Mouse (Mus musculus): ENCODE measurements around the gene Fgfr2.

GRCm38 (mm10) chr7:130167261-130167660, 2955.9 kb downstream of the Fgfr2 start:
- TF ChIP-seq CTCF (IDR thresholded peaks at IDR 0.05; ENCODE audit: borderline replicate concordance, extremely low read depth, insufficient read depth, insufficient read length) (no peak), POLR2A (IDR thresholded peaks at IDR 0.05; ENCODE audit: borderline replicate concordance, extremely low read depth, insufficient read depth, insufficient read length, poor library complexity, severe bottlenecking) (no peak)

All from brain, embryonic 14.5 days (tissue).